Mouse (Mus musculus): ENCODE data around the gene Mfsd12. TPM values are rescaled to one million over a fixed set of nuclear protein-coding genes. Genes with fewer than 3 reads are reported as not detected.

The Mfsd12 gene
- polyA plus RNA-seq, 1 experiment from 2014 or later, result 14.5 TPM

DNA sequence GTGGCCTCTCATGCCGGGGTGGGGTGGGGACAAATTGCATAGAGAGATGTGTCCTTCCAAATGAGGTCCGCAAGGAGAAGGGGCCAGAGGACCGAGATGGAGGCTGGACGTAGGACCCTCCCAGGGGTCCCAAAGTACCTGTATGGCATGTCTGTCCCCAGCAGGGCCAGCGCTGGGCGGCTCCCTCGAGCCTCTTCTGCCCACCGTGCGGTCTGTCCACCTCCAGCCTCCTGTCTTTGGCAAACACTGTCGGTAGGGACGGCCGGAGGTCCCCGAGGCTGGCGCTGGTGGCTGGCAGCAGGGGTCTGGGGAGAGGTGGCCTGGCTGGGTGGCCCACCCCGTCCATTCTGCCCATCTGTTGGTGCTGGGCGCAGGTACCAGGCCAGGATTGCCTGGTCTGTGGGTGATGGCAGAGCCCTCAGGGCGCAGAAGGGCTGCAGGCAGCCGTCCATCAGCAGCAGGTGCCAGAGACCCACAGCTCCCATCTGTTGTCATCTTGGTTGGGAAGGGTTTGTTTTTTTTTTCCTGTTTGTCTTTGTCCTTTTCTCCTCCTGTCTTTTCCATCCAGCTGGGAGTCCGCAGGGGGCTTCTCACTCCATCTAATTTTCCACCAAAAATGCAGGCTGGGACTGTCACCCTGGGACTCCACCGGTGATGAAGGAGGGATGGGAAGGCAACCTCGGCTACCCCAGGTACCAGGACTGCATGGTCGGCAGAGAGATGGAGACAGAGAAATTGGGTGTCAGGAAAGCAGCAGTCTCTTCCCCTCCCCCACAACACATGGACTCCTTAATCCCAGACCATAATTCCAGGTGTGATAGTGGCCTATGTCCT, 43.3 kb downstream of the Mfsd12 start:
- peaks cover 31% of the 10 kb centered on the region for H3K36me3 ChIP-seq
- 48% methylated on average over 22 of the region's 22 CpGs for WGBS

DNA sequence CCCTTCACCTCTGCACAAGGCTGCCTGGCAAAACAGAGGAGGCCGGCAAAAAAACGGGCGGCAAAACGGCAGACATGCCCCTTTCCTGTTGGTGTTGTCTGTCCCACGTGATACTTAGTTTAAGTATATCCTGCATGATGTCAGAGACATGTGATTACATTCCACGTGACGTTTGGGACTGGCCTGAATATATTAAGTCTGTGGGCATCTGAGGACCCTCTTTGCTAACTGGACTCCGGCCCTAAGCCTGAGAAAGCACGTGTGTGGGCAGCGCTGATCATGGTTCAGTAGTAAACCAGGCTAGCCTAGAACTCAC, 43.9 kb downstream of the Mfsd12 start:
- H3K4me2 ChIP-seq (replicated peaks), result 0 out of 2 replicates have a peak overlapping the region, but pooled peaks have one; percentile 39
- no peaks in the 10 kb centered on the region for H3K9me3 ChIP-seq
- no peak overlapping the region for H3K9ac ChIP-seq
- no peak for ATAC-seq (ENCODE audit: insufficient number of reproducible peaks, insufficient read depth, low FRiP score, low TSS enrichment)
- 18% methylated on average over 10 of the region's 10 CpGs for WGBS
- H3K4me3 ChIP-seq, result no peak overlapping the region
- H3K36me3 ChIP-seq, result peaks cover 36% of the 10 kb centered on the region
- H3K27me3 ChIP-seq, result peaks cover 9% of the 10 kb centered on the region
- peaks cover 44% of the 10 kb centered on the region for H3K4me1 ChIP-seq
- peak overlapping the region; percentile 97 for H3K27ac ChIP-seq

More for the DNA sequence above, 43.3 kb downstream of the Mfsd12 start:
- Histone ChIP-seq H3K4me2 (replicated peaks) (peak overlapping the region; percentile 5; the same call in 1 of the 2 replicates), H3K27me3 (peaks cover 9% of the 10 kb centered on the region), H3K9me3 (no peaks in the 10 kb centered on the region), H3K27ac (peak overlapping the region; percentile 97; the same call in 1 of the 2 replicates), H3K4me3 (no peak overlapping the region), H3K9ac (no peak overlapping the region), H3K4me1 (peaks cover 40% of the 10 kb centered on the region)
- no peak for ATAC-seq (ENCODE audit: insufficient number of reproducible peaks, insufficient read depth, low FRiP score, low TSS enrichment)

- peak overlapping the region; percentile 39 for H3K4me2 ChIP-seq (replicated peaks)
- WGBS, result 5% methylated on average over 18 of the region's 18 CpGs
Measured at GRCm38 (mm10) chr10:81401521-81402226, 44.4 kb downstream of the Mfsd12 start.

DNA sequence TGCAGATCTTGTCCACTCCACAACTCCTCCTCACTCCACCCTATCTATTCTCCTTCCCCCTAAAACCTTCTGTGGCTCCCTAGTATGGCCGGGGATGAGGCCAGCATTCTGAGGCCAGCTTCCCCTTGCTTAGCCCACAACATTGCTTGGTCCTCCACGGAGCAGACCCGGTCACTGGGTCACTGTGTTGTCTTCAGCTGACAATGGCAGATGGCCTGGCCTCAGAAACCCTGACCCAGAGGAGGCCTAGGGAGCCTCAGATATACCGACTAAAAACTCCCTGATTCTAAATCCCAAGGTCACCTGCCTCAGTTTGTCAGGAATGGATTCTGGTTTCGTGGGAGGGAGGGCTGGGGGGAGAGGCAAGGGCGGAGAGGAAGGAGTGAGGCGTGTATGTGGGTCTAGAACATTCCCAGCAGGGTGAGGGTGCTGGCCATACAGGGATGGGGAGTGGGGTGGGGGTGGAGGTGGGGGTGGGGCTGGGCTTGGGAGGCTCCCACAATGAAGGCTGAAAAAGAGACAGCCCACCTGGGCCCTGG, 45.0 kb downstream of the Mfsd12 start:
- Histone ChIP-seq H3K4me2 (replicated peaks) (peak overlapping the region; percentile 39), H3K4me1 (peaks cover 55% of the 10 kb centered on the region), H3K4me3 (peak overlapping the region; percentile 16; the same call in 1 of the 2 replicates), H3K9me3 (no peaks in the 10 kb centered on the region), H3K36me3 (peaks cover 46% of the 10 kb centered on the region), H3K27ac (peak overlapping the region; percentile 97), H3K27me3 (peaks cover 18% of the 10 kb centered on the region), H3K9ac (peak overlapping the region; percentile 30; the same call in 1 of the 2 replicates)
- WGBS, result 14% methylated on average over 7 of the region's 7 CpGs
- no peak for ATAC-seq (ENCODE audit: insufficient number of reproducible peaks, insufficient read depth, low FRiP score, low TSS enrichment)

More at GRCm38 (mm10) chr10:81401521-81402226, 44.4 kb downstream of the Mfsd12 start:
- ATAC-seq (ENCODE audit: insufficient number of reproducible peaks, insufficient read depth, low FRiP score, low TSS enrichment), result peak; percentile 83
- no peaks in the 10 kb centered on the region for H3K9me3 ChIP-seq
- H3K4me3 ChIP-seq, result peak overlapping the region; percentile 16
- H3K36me3 ChIP-seq, result peaks cover 41% of the 10 kb centered on the region
- H3K4me1 ChIP-seq, result peaks cover 49% of the 10 kb centered on the region
- peak overlapping the region; percentile 19; the same call in 1 of the 2 replicates for H3K9ac ChIP-seq
- peak overlapping the region; percentile 97 for H3K27ac ChIP-seq
- peaks cover 12% of the 10 kb centered on the region for H3K27me3 ChIP-seq

DNA sequence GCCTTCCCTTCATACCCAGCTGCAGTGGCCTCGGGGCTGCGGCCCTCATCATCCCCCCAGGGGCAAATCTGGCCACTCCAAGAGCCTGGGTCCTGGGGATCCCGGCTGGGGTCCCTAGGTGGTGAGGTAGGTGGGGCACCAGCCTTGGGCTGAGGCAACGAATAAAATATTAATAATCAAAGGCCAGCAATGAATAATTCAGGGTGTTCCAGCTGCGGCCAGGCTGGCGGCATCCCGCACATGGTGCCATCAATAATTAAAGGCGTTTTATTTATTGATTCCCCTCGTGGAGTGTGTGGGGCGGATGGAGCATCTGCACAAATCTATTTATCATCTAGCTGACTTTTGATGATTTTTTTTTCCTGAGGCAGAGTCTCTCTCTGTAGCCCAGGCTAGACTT, 46.2 kb downstream of the Mfsd12 start:
- ATAC-seq (ENCODE audit: insufficient number of reproducible peaks, insufficient read depth, low FRiP score, low TSS enrichment), result no peak
- Histone ChIP-seq H3K4me3 (no peak overlapping the region), H3K27me3 (peaks cover 28% of the 10 kb centered on the region), H3K4me2 (replicated peaks) (peak overlapping the region; percentile 39; the same call in 1 of the 2 replicates), H3K27ac (peak overlapping the region; percentile 97), H3K9ac (peak overlapping the region; percentile 30; the same call in 1 of the 2 replicates), H3K4me1 (peaks cover 67% of the 10 kb centered on the region), H3K36me3 (peaks cover 47% of the 10 kb centered on the region), H3K9me3 (no peaks in the 10 kb centered on the region)
- WGBS, result 59% methylated on average over 10 of the region's 10 CpGs

DNA sequence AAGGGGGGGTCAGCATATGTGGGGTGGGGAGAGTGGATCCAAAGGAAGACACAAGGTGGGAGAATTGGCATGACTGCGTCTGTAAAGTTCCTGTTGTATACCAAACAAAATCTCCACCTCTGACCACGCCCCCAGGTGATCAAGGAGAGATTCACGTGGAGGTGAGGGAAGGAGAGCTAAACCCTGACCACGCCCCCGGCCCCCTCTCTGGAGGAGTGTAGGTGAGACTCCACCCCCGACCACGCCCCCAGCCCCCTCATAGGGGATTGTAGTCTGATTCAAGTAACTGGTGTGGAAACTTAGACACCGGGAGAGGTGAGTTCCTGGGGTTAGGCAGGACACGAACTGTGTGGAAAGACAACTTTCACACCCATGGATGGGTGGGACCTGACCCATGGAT, 46.8 kb downstream of the Mfsd12 start:
- Histone ChIP-seq H3K4me3 (no peak overlapping the region), H3K36me3 (peaks cover 51% of the 10 kb centered on the region)
- WGBS, result 15% methylated on average over 9 of the region's 9 CpGs

GRCm38 (mm10) chr10:81404720-81405119, 47.4 kb downstream of the Mfsd12 start:
- H3K4me3 ChIP-seq, result no peak overlapping the region
- H3K9me3 ChIP-seq, result no peaks in the 10 kb centered on the region
- peak overlapping the region; percentile 19; the same call in 1 of the 2 replicates for H3K9ac ChIP-seq
- peaks cover 45% of the 10 kb centered on the region for H3K36me3 ChIP-seq
- peaks cover 76% of the 10 kb centered on the region for H3K4me1 ChIP-seq
- H3K27me3 ChIP-seq, result peaks cover 29% of the 10 kb centered on the region
- WGBS, result 55% methylated on average over 18 of the region's 18 CpGs
- no peak for ATAC-seq (ENCODE audit: insufficient number of reproducible peaks, insufficient read depth, low FRiP score, low TSS enrichment)
- no peak overlapping the region for H3K4me2 ChIP-seq (replicated peaks)
- peak overlapping the region; percentile 60 for H3K27ac ChIP-seq

More for the DNA sequence above, 46.8 kb downstream of the Mfsd12 start:
- Histone ChIP-seq H3K4me2 (replicated peaks) (no peak overlapping the region), H3K9ac (no peak overlapping the region), H3K4me1 (peaks cover 73% of the 10 kb centered on the region), H3K27ac (no peak overlapping the region), H3K27me3 (peaks cover 29% of the 10 kb centered on the region), H3K9me3 (no peaks in the 10 kb centered on the region)
- ATAC-seq (ENCODE audit: insufficient number of reproducible peaks, insufficient read depth, low FRiP score, low TSS enrichment), result no peak

GRCm38 (mm10) chr10:81405588-81406201, 48.4 kb downstream of the Mfsd12 start:
- peaks cover 35% of the 10 kb centered on the region for H3K36me3 ChIP-seq
- WGBS, result 44% methylated on average over 13 of the region's 13 CpGs
- H3K9ac ChIP-seq, result no peak overlapping the region
- no peak for ATAC-seq (ENCODE audit: insufficient number of reproducible peaks, insufficient read depth, low FRiP score, low TSS enrichment)
- no peaks in the 10 kb centered on the region for H3K9me3 ChIP-seq
- peaks cover 27% of the 10 kb centered on the region for H3K27me3 ChIP-seq
- no peak overlapping the region for H3K4me3 ChIP-seq
- peak overlapping the region; percentile 38; the same call in 1 of the 2 replicates for H3K4me2 ChIP-seq (replicated peaks)
- H3K4me1 ChIP-seq, result peaks cover 76% of the 10 kb centered on the region
- no peak overlapping the region for H3K27ac ChIP-seq

DNA sequence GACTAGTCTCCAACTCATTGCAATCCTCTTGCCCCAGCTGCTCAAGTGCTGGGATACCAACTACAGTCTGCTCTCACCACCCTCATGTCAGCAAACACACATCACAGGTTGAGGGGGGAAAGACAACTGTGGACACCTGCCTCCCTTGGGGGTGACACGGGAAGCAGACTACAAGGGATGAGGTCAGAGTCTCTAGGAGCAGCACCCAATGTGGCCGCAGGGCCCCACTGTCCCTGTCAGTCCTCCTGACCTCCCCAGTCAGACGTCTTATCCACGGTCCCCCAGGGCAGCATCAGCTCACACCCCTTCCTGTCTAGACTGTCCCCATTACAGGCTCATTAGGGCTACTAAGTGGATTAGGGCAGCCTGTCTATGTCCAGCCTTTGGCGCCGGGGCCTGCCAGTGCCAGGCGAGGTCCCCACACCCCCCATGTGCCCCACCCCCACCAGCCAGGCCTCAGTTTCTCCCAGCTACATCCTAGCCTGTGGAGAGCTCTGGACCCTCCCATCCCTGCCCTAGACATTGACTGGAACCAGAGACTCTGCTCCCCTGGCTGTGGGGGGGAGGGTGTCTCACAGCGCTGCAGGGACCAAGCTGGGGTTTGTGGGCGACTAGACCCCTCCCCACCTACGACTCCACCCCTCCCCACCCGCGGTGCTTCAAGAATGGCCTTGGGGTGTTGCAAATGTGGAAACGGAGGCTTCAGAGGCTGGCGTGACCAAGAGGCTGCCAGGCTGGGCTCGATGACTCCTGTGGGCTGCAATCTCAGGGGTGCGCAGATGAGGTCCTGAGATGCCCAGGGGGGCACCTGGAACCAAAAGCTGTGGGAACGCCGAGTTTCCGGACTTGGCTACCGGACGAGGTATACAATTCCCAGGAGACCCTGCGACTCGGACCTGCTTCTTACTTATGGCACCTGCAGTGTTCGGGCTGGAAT, 49.5 kb downstream of the Mfsd12 start:
- Histone ChIP-seq H3K9ac (peak overlapping the region; percentile 33; the same call in 1 of the 2 replicates), H3K9me3 (no peaks in the 10 kb centered on the region), H3K27ac (peak overlapping the region; percentile 54; the same call in 1 of the 2 replicates), H3K4me2 (replicated peaks) (peak overlapping the region; percentile 38), H3K4me3 (peak overlapping the region; percentile 15), H3K27me3 (peaks cover 27% of the 10 kb centered on the region), H3K4me1 (peaks cover 70% of the 10 kb centered on the region), H3K36me3 (peaks cover 35% of the 10 kb centered on the region)
- whole genome bisulfite sequencing, result 15% methylated on average over 24 of the region's 24 CpGs
- ATAC-seq (ENCODE audit: insufficient number of reproducible peaks, insufficient read depth, low FRiP score, low TSS enrichment), result no peak

Measured in embryonic facial prominence, embryonic 12.5 days (tissue).